Mouse (Mus musculus) MEL (cell line): ENCODE results near the gene Smim5. TPM values are rescaled to one million over a fixed set of nuclear protein-coding genes. Genes with fewer than 3 reads are reported as not detected.

Source experiments
- DNase-seq: peaks from one replicate; pipeline ENCODE4 v3.0.0; 2011; ENCODE audit warnings: low read depth, low spot score
- H3K27ac ChIP-seq: 2 replicates; pipeline ENCODE4 v1.5.1; 2012; ENCODE audit warnings: low read depth, mild to moderate bottlenecking, control low read depth, low read length, moderate library complexity; ENCODE audit not compliant: control insufficient read depth
- H3K27me3 ChIP-seq, 2 experiments: fragments of 150-350 bp in 1 of 2; sonication (generic) in 1 of 2; 2 replicates each; pipeline ENCODE4 v1.6.1; 2012; ENCODE audit warnings: low read length in 2 of 2, mild to moderate bottlenecking in 2 of 2, improper control_type of control experiment in 1 of 2, moderate library complexity in 1 of 2; ENCODE audit not compliant: insufficient read depth in 2 of 2, control insufficient read depth in 1 of 2
- H3K36me3 ChIP-seq, 2 experiments: 2 replicates each; pipeline ENCODE4 v1.6.1; 2012 to 2014; ENCODE audit warnings: low read length in 2 of 2, improper control_type of control experiment in 1 of 2, inconsistent platforms in 1 of 2, mild to moderate bottlenecking in 1 of 2; ENCODE audit not compliant: insufficient read depth in 2 of 2, control insufficient read depth in 1 of 2
- H3K4me1 ChIP-seq, 2 experiments: fragments of 150-350 bp in 1 of 2; sonication (generic) in 1 of 2; 2 replicates each; pipeline ENCODE4 v1.6.1; 2012; ENCODE audit warnings: low read length in 2 of 2, improper control_type of control experiment in 1 of 2, mild to moderate bottlenecking in 1 of 2; ENCODE audit not compliant: insufficient read depth in 2 of 2, control insufficient read depth in 1 of 2
- H3K4me3 ChIP-seq, 2 experiments: fragments of 150-350 bp in 1 of 2; sonication (generic) in 1 of 2; 2 replicates each; pipeline ENCODE4 v1.5.1; 2012; ENCODE audit warnings: low read depth in 2 of 2, low read length in 2 of 2, mild to moderate bottlenecking in 2 of 2, moderate library complexity in 2 of 2, control low read depth in 1 of 2, improper control_type of control experiment in 1 of 2; ENCODE audit not compliant: control insufficient read depth in 1 of 2, insufficient read depth in 1 of 2
- H3K79me2 ChIP-seq: 2 replicates; pipeline ENCODE4 v1.6.1; 2012; ENCODE audit warnings: mild to moderate bottlenecking, low read length, moderate library complexity; ENCODE audit not compliant: control insufficient read depth, poor library complexity, insufficient read depth
- H3K9ac ChIP-seq: 2 replicates; pipeline ENCODE4 v1.6.1; 2012; ENCODE audit warnings: low read depth, mild to moderate bottlenecking, control low read depth, low read length, moderate library complexity; ENCODE audit not compliant: control insufficient read depth, poor library complexity, severe bottlenecking
- H3K9me3 ChIP-seq: fragments of 150-350 bp; sonication (generic); replicated peaks from 2 replicates; pipeline ENCODE4 v1.6.1; 2012; ENCODE audit warnings: mild to moderate bottlenecking, low read length, improper control_type of control experiment, moderate library complexity; ENCODE audit not compliant: insufficient read depth
- BHLHE40 ChIP-seq: IDR thresholded peaks from 2 replicates; pipeline ENCODE4 v1.6.1; 2012; ENCODE audit warnings: low read depth, mild to moderate bottlenecking, inconsistent platforms, low read length, improper control_type of control experiment, borderline replicate concordance
- CHD1 ChIP-seq: IDR thresholded peaks from 2 replicates; pipeline ENCODE4 v1.6.1; 2012; ENCODE audit warnings: low read depth, mild to moderate bottlenecking, inconsistent platforms, low read length, improper control_type of control experiment
- CTCF ChIP-seq, 3 experiments: IDR thresholded peaks in 2 of 3; conservative IDR thresholded peaks in 1 of 3; 2 replicates each; pipeline ENCODE4 v1.5.1; 2011 to 2012; ENCODE audit warnings: low read length in 3 of 3, low read depth in 2 of 3, mild to moderate bottlenecking in 2 of 3, improper control_type of control experiment in 1 of 3, inconsistent platforms in 1 of 3, mixed read lengths in 1 of 3, moderate library complexity in 1 of 3; ENCODE audit not compliant: control insufficient read depth in 1 of 3, insufficient read depth in 1 of 3, poor library complexity in 1 of 3, severe bottlenecking in 1 of 3
- E2F4 ChIP-seq: IDR thresholded peaks from 2 replicates; pipeline ENCODE4 v1.6.1; 2011; ENCODE audit warnings: low read depth, low read length, improper control_type of control experiment, borderline replicate concordance
- ELF1 ChIP-seq: IDR thresholded peaks from 2 replicates; pipeline ENCODE4 v1.6.1; 2014; ENCODE audit warnings: low read depth, mild to moderate bottlenecking, inconsistent platforms, low read length, improper control_type of control experiment, moderate library complexity
- EP300 ChIP-seq, 2 experiments: IDR thresholded peaks; 2 replicates each; pipeline ENCODE4 v1.6.1; 2011; ENCODE audit warnings: improper control_type of control experiment in 2 of 2, low read length in 2 of 2, low read depth in 1 of 2, mild to moderate bottlenecking in 1 of 2
- ETS1 ChIP-seq: IDR thresholded peaks from 2 replicates; pipeline ENCODE4 v1.6.1; 2012; ENCODE audit warnings: low read depth, mild to moderate bottlenecking, inconsistent platforms, low read length, improper control_type of control experiment, moderate library complexity
- GABPA ChIP-seq: IDR thresholded peaks from 2 replicates; pipeline ENCODE4 v1.6.1; 2012; ENCODE audit warnings: low read depth, mild to moderate bottlenecking, inconsistent platforms, low read length, improper control_type of control experiment, moderate library complexity
- GATA1 ChIP-seq: IDR thresholded peaks from 2 replicates; pipeline ENCODE4 v1.6.1; 2011; ENCODE audit warnings: low read depth, low read length, improper control_type of control experiment
- HCFC1 ChIP-seq: IDR thresholded peaks from 2 replicates; pipeline ENCODE4 v1.6.1; 2012; ENCODE audit warnings: low read depth, mild to moderate bottlenecking, inconsistent platforms, low read length, improper control_type of control experiment, moderate library complexity
- JUND ChIP-seq: IDR thresholded peaks from 2 replicates; pipeline ENCODE4 v1.6.1; 2011; ENCODE audit warnings: low read depth, mild to moderate bottlenecking, improper control_type of control experiment, low read length
- KAT2A ChIP-seq: conservative IDR thresholded peaks from 2 replicates; pipeline ENCODE4 v1.6.1; 2012; ENCODE audit warnings: low read depth, low read length, improper control_type of control experiment, inconsistent platforms
- MAFK ChIP-seq: IDR thresholded peaks from 2 replicates; pipeline ENCODE4 v1.6.1; 2011; ENCODE audit warnings: low read depth, mild to moderate bottlenecking, low read length, improper control_type of control experiment, borderline replicate concordance
- MAX ChIP-seq: IDR thresholded peaks from 2 replicates; pipeline ENCODE4 v1.6.1; 2011; ENCODE audit warnings: low read length, improper control_type of control experiment
- MAZ ChIP-seq: IDR thresholded peaks from 2 replicates; pipeline ENCODE4 v1.6.1; 2012; ENCODE audit warnings: low read depth, mild to moderate bottlenecking, inconsistent platforms, low read length, improper control_type of control experiment
- MEF2A ChIP-seq: IDR thresholded peaks from 2 replicates; pipeline ENCODE4 v1.6.1; 2014; ENCODE audit warnings: low read depth, mild to moderate bottlenecking, inconsistent platforms, low read length, improper control_type of control experiment; ENCODE audit not compliant: poor library complexity, insufficient replicate concordance, severe bottlenecking; ENCODE audit errors: extremely low read depth
- MXI1 ChIP-seq: IDR thresholded peaks from 2 replicates; pipeline ENCODE4 v1.6.1; 2011; ENCODE audit warnings: mild to moderate bottlenecking, low read depth, low read length, improper control_type of control experiment
- MYB ChIP-seq: IDR thresholded peaks from 2 replicates; pipeline ENCODE4 v1.6.1; 2011; ENCODE audit warnings: mild to moderate bottlenecking, low read depth, low read length, improper control_type of control experiment
- MYC ChIP-seq: IDR thresholded peaks from 2 replicates; pipeline ENCODE4 v1.6.1; 2011; ENCODE audit warnings: low read depth, mild to moderate bottlenecking, low read length, improper control_type of control experiment, moderate library complexity
- NELFE ChIP-seq: IDR thresholded peaks from 2 replicates; pipeline ENCODE4 v1.6.1; 2011; ENCODE audit warnings: low read depth, low read length, improper control_type of control experiment
- NRF1 ChIP-seq: IDR thresholded peaks from 2 replicates; pipeline ENCODE4 v1.6.1; 2014; ENCODE audit warnings: low read depth, mild to moderate bottlenecking, inconsistent platforms, low read length, improper control_type of control experiment, moderate library complexity; ENCODE audit not compliant: poor library complexity, insufficient read depth, severe bottlenecking
- POLR2A ChIP-seq, 2 experiments: IDR thresholded peaks; 2 replicates each; pipeline ENCODE4 v1.6.1; 2011 to 2012; ENCODE audit warnings: low read length in 2 of 2, mild to moderate bottlenecking in 2 of 2, control low read depth in 1 of 2, improper control_type of control experiment in 1 of 2, low read depth in 1 of 2, moderate library complexity in 1 of 2; ENCODE audit not compliant: control insufficient read depth in 1 of 2, insufficient read depth in 1 of 2, poor library complexity in 1 of 2
- POLR2AphosphoS5 ChIP-seq: IDR thresholded peaks from 2 replicates; pipeline ENCODE4 v1.6.1; 2012; ENCODE audit warnings: low read depth, borderline replicate concordance, mild to moderate bottlenecking, inconsistent platforms, low read length, moderate library complexity, mixed read lengths
- RAD21 ChIP-seq: IDR thresholded peaks from 2 replicates; pipeline ENCODE4 v1.6.1; 2011; ENCODE audit warnings: mild to moderate bottlenecking, low read depth, low read length, improper control_type of control experiment
- RCOR1 ChIP-seq: IDR thresholded peaks from 2 replicates; pipeline ENCODE4 v1.6.1; 2012; ENCODE audit warnings: low read depth, mild to moderate bottlenecking, inconsistent platforms, low read length, improper control_type of control experiment
- SIN3A ChIP-seq: IDR thresholded peaks from 2 replicates; pipeline ENCODE4 v1.6.1; 2012; ENCODE audit warnings: low read length, improper control_type of control experiment, inconsistent platforms
- SMC3 ChIP-seq: IDR thresholded peaks from 2 replicates; pipeline ENCODE4 v1.6.1; 2011; ENCODE audit warnings: low read depth, low read length, improper control_type of control experiment
- TAL1 ChIP-seq: IDR thresholded peaks from 2 replicates; pipeline ENCODE4 v1.6.1; 2012; ENCODE audit warnings: mild to moderate bottlenecking, inconsistent platforms, low read length, moderate library complexity, mixed read lengths
- TCF12 ChIP-seq: IDR thresholded peaks from 2 replicates; pipeline ENCODE4 v1.6.1; 2014; ENCODE audit warnings: low read depth, mild to moderate bottlenecking, inconsistent platforms, low read length, improper control_type of control experiment, moderate library complexity
- UBTF ChIP-seq: IDR thresholded peaks from 2 replicates; pipeline ENCODE4 v1.6.1; 2012; ENCODE audit warnings: low read depth, mild to moderate bottlenecking, inconsistent platforms, low read length, improper control_type of control experiment, moderate library complexity, borderline replicate concordance; ENCODE audit not compliant: insufficient read depth
- USF2 ChIP-seq, 2 experiments: IDR thresholded peaks; 2 replicates each; pipeline ENCODE4 v1.6.1; 2011 to 2012; ENCODE audit warnings: improper control_type of control experiment in 2 of 2, low read length in 2 of 2, borderline replicate concordance in 1 of 2, inconsistent platforms in 1 of 2, low read depth in 1 of 2, mild to moderate bottlenecking in 1 of 2; ENCODE audit not compliant: insufficient read depth in 1 of 2
- ZC3H11A ChIP-seq: IDR thresholded peaks from 2 replicates; pipeline ENCODE4 v1.6.1; 2012; ENCODE audit warnings: low read depth, mild to moderate bottlenecking, inconsistent platforms, low read length, improper control_type of control experiment
- ZKSCAN1 ChIP-seq: IDR thresholded peaks from 2 replicates; pipeline ENCODE4 v1.6.1; 2012; ENCODE audit warnings: low read depth, mild to moderate bottlenecking, inconsistent platforms, low read length, improper control_type of control experiment, moderate library complexity
- ZMIZ1 ChIP-seq: IDR thresholded peaks from 2 replicates; pipeline ENCODE4 v1.6.1; 2012; ENCODE audit warnings: low read depth, mild to moderate bottlenecking, inconsistent platforms, low read length, improper control_type of control experiment, moderate library complexity
- polyA plus RNA-seq, 2 experiments: library from polyadenylated mRNA; stranded (reverse) in 1 of 2; unstranded in 1 of 2; fragments of >175 nt in 1 of 2; fragments of >200 nt in 1 of 2; gene quantifications; 2 replicates each; pipeline versions ENCODE4 v1.2.1 to v1.2.4; 2012; ENCODE audit warnings: low replicate concordance in 2 of 2, low read depth in 1 of 2; ENCODE audit not compliant: insufficient read length in 2 of 2, insufficient read depth in 1 of 2, missing spikeins in 1 of 2
- total RNA-seq: library from RNA; depleted of rRNA; stranded (reverse); fragments of 300-350 nt; gene quantifications from 2 replicates; pipeline ENCODE4 v1.2.3, GENCODE M21; 2012; rRNA removed

The Smim5 gene
- total RNA-seq, result 24.9 and 41.0 TPM in 2 replicates
- polyA plus RNA-seq, result 10 to 100 TPM in 1 of 2 experiments, not detected in 1; 24.8 TPM

DNA sequence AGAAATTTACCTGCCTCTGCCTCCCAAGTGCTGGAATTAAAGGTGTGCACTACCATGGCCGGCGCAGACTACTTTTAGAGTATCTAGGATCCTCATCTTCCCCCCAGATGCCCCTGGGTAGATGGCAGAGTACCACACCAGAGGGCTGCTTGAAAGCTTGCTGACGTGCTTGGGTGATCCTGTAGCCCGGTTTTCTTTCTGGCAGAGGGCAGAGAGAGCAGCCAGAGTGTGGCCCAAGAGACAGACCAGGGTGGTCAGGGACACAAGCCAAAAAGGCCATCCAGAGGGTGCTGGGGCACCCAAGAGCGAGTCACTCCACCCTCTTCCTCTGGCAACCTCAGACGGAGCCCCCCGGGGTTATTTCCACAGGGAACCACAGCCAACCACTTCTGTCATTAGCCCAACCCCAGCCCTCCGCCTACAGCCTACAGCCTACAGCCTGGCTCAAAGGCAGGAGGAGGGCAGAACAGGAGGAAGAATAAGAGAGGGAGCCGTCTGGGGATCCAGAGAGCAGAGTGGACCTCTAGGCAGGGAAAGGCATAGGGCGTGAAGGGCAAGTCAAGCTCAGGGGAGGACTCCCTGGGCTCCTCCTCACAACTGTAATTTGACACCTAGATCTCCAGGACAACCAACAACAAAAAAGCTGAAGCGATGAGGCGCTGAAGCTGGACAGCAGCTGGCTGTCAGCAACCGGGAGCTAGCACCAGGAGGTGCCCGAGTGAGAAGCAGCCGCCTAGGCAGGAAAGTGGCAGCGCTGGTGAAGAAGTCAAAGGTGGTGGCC, at the start of gene Smim5:
TSS of gene Smim5 (plus strand) at position 481 of the 781 bp plus-strand sequence.
- H3K36me3 ChIP-seq, result peaks cover 0 to 33% of the 10 kb centered on the region in 2 experiments; a peak in 2 of 4 replicates
- peaks cover 20 to 40% of the 10 kb centered on the region in 2 experiments for H3K4me1 ChIP-seq
- DNase-seq, result peak; percentile 93
- peak within 1 kb of the TSS; percentile 72 for H3K9ac ChIP-seq
- H3K27me3 ChIP-seq, result no peaks in the 10 kb centered on the region
- H3K79me2 ChIP-seq, result peaks cover 34% of the 10 kb centered on the region
- H3K4me3 ChIP-seq, result peak within 1 kb of the TSS; percentile 68 to 69
- no peaks in the 10 kb centered on the region for H3K9me3 ChIP-seq
- H3K27ac ChIP-seq, result peak within 1 kb of the TSS; percentile 98
- TF ChIP-seq GATA1, result 0 out of 2 replicates have a peak, but pooled peaks have one; percentile 1
- TF ChIP-seq MAZ, result no peak; the same call in 1 of the 2 replicates
- TF ChIP-seq NRF1, result no peak
- TF ChIP-seq UBTF, result 0 out of 2 replicates have a peak, but pooled peaks have one; percentile 90
- 0 out of 2 replicates have a peak, but pooled peaks have one; percentile 19 for TF ChIP-seq HCFC1
- peak; percentile 99 for TF ChIP-seq SIN3A
- no peak for TF ChIP-seq MAFK
- TF ChIP-seq POLR2AphosphoS5, result no peak
- no peak for TF ChIP-seq E2F4
- TF ChIP-seq CTCF (IDR thresholded peaks at IDR 0.05 in 2 of 3, conservative IDR thresholded peaks at IDR 0.05 in 1 of 3; ENCODE audit: control insufficient read depth in 1 of 3, insufficient read depth in 1 of 3, low read depth in 2 of 3, low read length in 3 of 3, poor library complexity in 1 of 3, severe bottlenecking in 1 of 3), result no peak
- TF ChIP-seq MYC, result no peak
- no peak for TF ChIP-seq MAX
- no peak for TF ChIP-seq RCOR1
- peak; percentile 68 for TF ChIP-seq NELFE
- peak; percentile 95 for TF ChIP-seq MXI1
- no peak for TF ChIP-seq KAT2A
- TF ChIP-seq ZC3H11A, result no peak
- TF ChIP-seq MEF2A, result no peak
- TF ChIP-seq GABPA, result no peak
- TF ChIP-seq ELF1, result no peak; the same call in 1 of the 2 replicates
- no peak for TF ChIP-seq USF2 (IDR thresholded peaks at IDR 0.05; ENCODE audit: borderline replicate concordance in 1 of 2, insufficient read depth in 1 of 2, low read depth in 1 of 2, low read length in 2 of 2)
- TF ChIP-seq SMC3, result no peak
- TF ChIP-seq JUND, result no peak
- TF ChIP-seq ZMIZ1, result no peak; the same call in 1 of the 2 replicates
- TF ChIP-seq EP300 (IDR thresholded peaks at IDR 0.05; ENCODE audit: low read depth in 1 of 2, low read length in 2 of 2), result no peak
- peak; percentile 58 to 76 for TF ChIP-seq POLR2A (IDR thresholded peaks at IDR 0.05; ENCODE audit: control insufficient read depth in 1 of 2, insufficient read depth in 1 of 2, low read depth in 1 of 2, low read length in 2 of 2, poor library complexity in 1 of 2)
- no peak for TF ChIP-seq BHLHE40
- no peak for TF ChIP-seq TAL1
- TF ChIP-seq MYB, result no peak
- TF ChIP-seq TCF12, result peak; percentile 37; the same call in 1 of the 2 replicates
- TF ChIP-seq RAD21, result no peak
- TF ChIP-seq ETS1, result peak; percentile 65; the same call in 1 of the 2 replicates
- no peak for TF ChIP-seq ZKSCAN1
- peak; percentile 66 for TF ChIP-seq CHD1
